In the genomic region with DNA sequence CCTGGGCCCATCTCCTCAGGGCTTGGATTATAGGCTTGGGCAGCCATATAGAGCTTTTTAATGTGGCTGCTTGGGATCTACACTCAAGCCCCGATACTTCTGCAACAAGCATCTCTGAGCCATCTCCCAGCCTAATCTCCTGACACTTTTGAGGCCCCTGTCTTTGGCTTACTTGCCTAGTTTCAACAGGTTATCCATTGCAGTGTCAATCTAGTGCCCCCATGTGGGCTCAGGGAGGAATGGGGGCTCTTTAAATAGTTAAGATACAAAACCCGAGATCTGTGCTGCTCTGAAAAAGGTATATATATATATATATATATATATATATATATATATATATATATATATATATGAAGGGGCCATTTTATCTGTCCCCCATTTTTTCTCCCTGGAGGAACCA, we compare ENCODE assay signal across 13 mouse cellular contexts.
DNase-seq lines count a peak whose midpoint lies in the region; ATAC-seq and TF ChIP-seq lines count a peak whose summit lies in the region.
"Had no signal": no experiment of that assay in that cellular context is flagged by ENCODE, and none has a peak within 500 bp of the region (broad histone marks: within the 10 kb centered on the region; RNA-seq: fewer than 3 reads in every experiment).

No protein-coding gene starts in this region.

- no peaks in the 10 kb centered on the region for H3K36me3 ChIP-seq in hindbrain, postnatal 0 days (ENCODE audit: insufficient read depth, low read length)
- H3K36me3 ChIP-seq in hindbrain, embryonic 16.5 days (ENCODE audit: control insufficient read depth, insufficient read depth, low read length), result no peaks in the 10 kb centered on the region
- 0 out of 2 replicates have a peak, but pooled peaks cover 6% of the 10 kb centered on the region for H3K36me3 ChIP-seq in E14TG2a.4 (ENCODE audit: insufficient read depth, low read length)
- H3K36me3 ChIP-seq in embryonic facial prominence, embryonic 10.5 days (replicated peaks), result no peaks in the 10 kb centered on the region

- H3K4me2 ChIP-seq in hindbrain, postnatal 0 days (ENCODE audit: low read depth, low read length), result no peak overlapping the region
- no peak overlapping the region for H3K4me2 ChIP-seq in hindbrain, embryonic 16.5 days (ENCODE audit: low read length)

- H3K9ac ChIP-seq in hindbrain, postnatal 0 days (replicated peaks; ENCODE audit: low read length), result no peak overlapping the region
- no peak overlapping the region for H3K9ac ChIP-seq in hindbrain, embryonic 16.5 days (ENCODE audit: low read depth, low read length)
- H3K9ac ChIP-seq: liver, embryonic 14.5 days had no signal

- WGBS in hindbrain, postnatal 0 days, result 59% methylated on average over 2 of the region's 2 CpGs
- 69% methylated on average over 2 of the region's 2 CpGs for WGBS in hindbrain, embryonic 16.5 days
- 46% methylated on average over 2 of the region's 2 CpGs for WGBS in embryonic facial prominence, embryonic 10.5 days

- no peaks in the 10 kb centered on the region for H3K4me1 ChIP-seq in hindbrain, postnatal 0 days (ENCODE audit: insufficient read depth, low read length)
- no peaks in the 10 kb centered on the region for H3K4me1 ChIP-seq in hindbrain, embryonic 16.5 days (ENCODE audit: control insufficient read depth, insufficient read depth, low read depth, low read length)
- no peaks in the 10 kb centered on the region for H3K4me1 ChIP-seq in E14TG2a.4 (replicated peaks; ENCODE audit: low read depth, low read length)
- peaks cover 3% of the 10 kb centered on the region; the same call in 1 of the 2 replicates for H3K4me1 ChIP-seq in embryonic facial prominence, embryonic 10.5 days

- no peak for DNase-seq in hindbrain, postnatal 0 days (ENCODE audit: low spot score)
- DNase-seq in 3T3-L1 (ENCODE audit: low read depth, low spot score), result peak; percentile 31
- DNase-seq in embryonic facial prominence, embryonic 10.5 days (ENCODE audit: low spot score), result peak; percentile 24
- DNase-seq in testis, postnatal 14 days (ENCODE audit: low spot score), result no peak
- no peak for DNase-seq in frontal cortex, postnatal 10 days (ENCODE audit: low spot score in 2 of 2)
- DNase-seq: cerebellum, adult 9-11 months; heart, adult 11 months had no signal

- no peak overlapping the region for H3K4me3 ChIP-seq in hindbrain, postnatal 0 days (ENCODE audit: low read length)
- no peak overlapping the region for H3K4me3 ChIP-seq in hindbrain, embryonic 16.5 days (ENCODE audit: low read length)
- no peak overlapping the region for H3K4me3 ChIP-seq in E14TG2a.4 (replicated peaks; ENCODE audit: low read length)
- H3K4me3 ChIP-seq in embryonic facial prominence, embryonic 10.5 days, result no peak overlapping the region
- H3K4me3 ChIP-seq: myocyte had no signal

- H3K9me3 ChIP-seq in hindbrain, postnatal 0 days (ENCODE audit: low read length), result no peaks in the 10 kb centered on the region
- no peaks in the 10 kb centered on the region for H3K9me3 ChIP-seq in hindbrain, embryonic 16.5 days (ENCODE audit: control insufficient read depth, low read length)
- peaks cover 34% of the 10 kb centered on the region for H3K9me3 ChIP-seq in E14TG2a.4 (ENCODE audit: low read length)
- H3K9me3 ChIP-seq in embryonic facial prominence, embryonic 10.5 days, result no peaks in the 10 kb centered on the region

- TF ChIP-seq CTCF in hindbrain, postnatal 0 days (IDR thresholded peaks at IDR 0.05; ENCODE audit: low read depth), result peak; percentile 27
- 0 out of 2 replicates have a peak, but pooled peaks have one; percentile 16 for TF ChIP-seq CTCF in E14TG2a.4 (conservative IDR thresholded peaks at IDR 0.05; ENCODE audit: low read length)

- H3K27me3 ChIP-seq in hindbrain, postnatal 0 days (ENCODE audit: insufficient read depth, low read length), result no peaks in the 10 kb centered on the region
- H3K27me3 ChIP-seq in hindbrain, embryonic 16.5 days (replicated peaks; ENCODE audit: control insufficient read depth, insufficient read depth, low read length), result no peaks in the 10 kb centered on the region
- no peaks in the 10 kb centered on the region for H3K27me3 ChIP-seq in E14TG2a.4 (ENCODE audit: insufficient read depth, low read length)
- H3K27me3 ChIP-seq in embryonic facial prominence, embryonic 10.5 days (replicated peaks; ENCODE audit: low read depth, poor library complexity, severe bottlenecking), result no peaks in the 10 kb centered on the region

- ATAC-seq in hindbrain, postnatal 0 days, result no peak
- no peak for ATAC-seq in hindbrain, embryonic 16.5 days
- no peak for ATAC-seq in CD4-positive, CD25-positive, alpha-beta regulatory T cell, adult 4 months
- ATAC-seq: intestine, embryonic 16.5 days had no signal

- no peak overlapping the region for H3K27ac ChIP-seq in hindbrain, postnatal 0 days
- no peak overlapping the region for H3K27ac ChIP-seq in hindbrain, embryonic 16.5 days (ENCODE audit: low read depth, low read length)
- H3K27ac ChIP-seq in embryonic facial prominence, embryonic 10.5 days (replicated peaks), result no peak overlapping the region
- H3K27ac ChIP-seq: liver, embryonic 14.5 days had no signal

Comparison
In these comparisons a context has a peak if more than half of its experiments do, and no peak if none do; other contexts are left out.
1. DNase-seq: peak in 3T3-L1 (single experiment) and embryonic facial prominence, embryonic 10.5 days (single experiment); none in hindbrain, postnatal 0 days (single experiment), testis, postnatal 14 days (single experiment) and frontal cortex, postnatal 10 days (0 of 2).